Mouse (Mus musculus): ENCODE measurements around the gene Tpi1.

DNA sequence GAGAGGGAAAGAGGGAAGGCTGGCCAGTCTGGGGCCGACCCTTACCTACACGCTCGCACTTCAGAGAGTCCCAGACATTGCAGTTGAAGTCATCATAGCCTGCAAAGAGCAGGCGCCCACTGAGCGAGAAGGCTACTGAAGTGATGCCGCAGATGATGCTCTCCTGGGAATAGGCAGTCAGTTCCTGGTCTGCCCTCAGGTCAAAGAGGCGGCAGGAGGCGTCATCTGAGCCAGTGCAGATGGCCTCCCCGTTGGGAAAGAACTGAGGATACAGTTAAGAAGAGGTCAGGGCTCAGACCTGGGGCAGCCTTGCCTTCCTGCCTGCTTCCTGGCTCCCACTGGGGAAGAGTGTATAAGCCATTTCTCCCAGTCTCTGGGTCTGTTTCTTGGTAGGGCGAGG, 21.4 kb upstream of the Tpi1 start:
- TF ChIP-seq CTCF (IDR thresholded peaks at IDR 0.05; ENCODE audit: borderline replicate concordance, control insufficient read depth, extremely low read depth, insufficient read depth, low read length, poor library complexity) (no peak), POLR2A (IDR thresholded peaks at IDR 0.05; ENCODE audit: control insufficient read depth, extremely low read depth, insufficient read depth, low read length, poor library complexity) (no peak)

Measured in thymus, adult 2 months (tissue).